Comparison of ENCODE assay signal across 9 mouse cellular contexts in the genomic region with DNA sequence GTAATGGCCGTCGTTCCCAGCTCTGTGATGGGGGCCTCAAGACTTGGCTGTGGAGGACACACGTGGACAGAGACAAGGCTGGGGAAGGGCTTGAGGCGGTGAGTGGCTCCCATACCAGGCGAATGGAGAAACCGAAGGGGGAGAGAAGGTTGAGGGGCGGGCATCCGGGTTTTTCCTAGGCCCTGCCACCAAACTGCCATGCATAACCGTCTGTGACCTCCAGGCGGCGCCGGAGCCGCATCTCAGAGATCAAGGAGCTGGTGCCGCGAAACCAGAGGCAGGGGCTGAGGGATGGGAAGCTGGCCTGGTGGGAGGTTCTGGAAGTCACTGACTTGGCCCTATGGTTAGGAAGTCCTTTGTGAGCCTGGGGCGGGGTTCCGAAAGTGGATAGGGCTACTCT. TPM values are rescaled to one million over a fixed set of nuclear protein-coding genes. Genes with fewer than 3 reads are reported as not detected.
DNase-seq lines count a peak whose midpoint lies in the region; ATAC-seq and TF ChIP-seq lines count a peak whose summit lies in the region.
"Had no signal": no experiment of that assay in that cellular context is flagged by ENCODE, and none has a peak within 500 bp of the region (broad histone marks: within the 10 kb centered on the region; RNA-seq: fewer than 3 reads in every experiment).

No protein-coding gene starts in this region.

- no peaks in the 10 kb centered on the region for H3K9me3 ChIP-seq in forebrain, embryonic 13.5 days (replicated peaks)
- no peaks in the 10 kb centered on the region for H3K9me3 ChIP-seq in heart, postnatal 0 days (replicated peaks; ENCODE audit: control insufficient read depth, low read length)
- H3K9me3 ChIP-seq in liver, postnatal 0 days (ENCODE audit: low read length): no peaks in the 10 kb centered on the region
- no peaks in the 10 kb centered on the region for H3K9me3 ChIP-seq in neural tube, embryonic 14.5 days (ENCODE audit: control insufficient read depth, low read length)

- peak; percentile 93 for DNase-seq in ES-CJ7 (ENCODE audit: low read depth, low spot score)
- peak; percentile 27 for DNase-seq in c-Kit-positive CD71-positive TER-119-negative erythroid progenitor cells, embryonic 14.5 days (ENCODE audit: low read depth)
- peak; percentile 65 for DNase-seq in heart, postnatal 0 days (ENCODE audit: low spot score)
- peak; percentile 75 to 82 for DNase-seq in kidney, postnatal 25 days
- DNase-seq in liver, postnatal 0 days: peak; percentile 76
- DNase-seq in thymus, adult 18-20 months: peak; percentile 29 to 36

- peaks cover 17% of the 10 kb centered on the region for H3K27me3 ChIP-seq in forebrain, embryonic 13.5 days
- peaks cover 20% of the 10 kb centered on the region for H3K27me3 ChIP-seq in heart, postnatal 0 days (ENCODE audit: control insufficient read depth, insufficient read depth, low read length)
- peaks cover 8% of the 10 kb centered on the region; the same call in 1 of the 2 replicates for H3K27me3 ChIP-seq in liver, postnatal 0 days (ENCODE audit: insufficient read depth, low read length)
- no peaks in the 10 kb centered on the region for H3K27me3 ChIP-seq in neural tube, embryonic 14.5 days (ENCODE audit: control insufficient read depth, insufficient read depth, low read length)

- ATAC-seq in forebrain, embryonic 13.5 days: peak; percentile 79
- ATAC-seq in heart, postnatal 0 days (ENCODE audit: insufficient read depth, low read depth): peak; percentile 49; the same call in 1 of the 2 replicates
- ATAC-seq in liver, postnatal 0 days: 0 out of 2 replicates have a peak, but pooled peaks have one; percentile 12
- ATAC-seq in neural tube, embryonic 14.5 days (ENCODE audit: low read depth): peak; percentile 74; the same call in 1 of the 2 replicates

- TF ChIP-seq EP300 in heart, postnatal 0 days (IDR thresholded peaks at IDR 0.05; ENCODE audit: low read depth): no peak
- no peak for TF ChIP-seq EP300 in liver, postnatal 0 days (IDR thresholded peaks at IDR 0.05; ENCODE audit: low read depth)

- peak overlapping the region; percentile 33 for H3K4me2 ChIP-seq in forebrain, embryonic 13.5 days
- no peak overlapping the region for H3K4me2 ChIP-seq in heart, postnatal 0 days (ENCODE audit: low read depth, low read length)
- no peak overlapping the region for H3K4me2 ChIP-seq in liver, postnatal 0 days (ENCODE audit: low read depth, low read length)
- H3K4me2 ChIP-seq in neural tube, embryonic 14.5 days (ENCODE audit: low read depth, low read length): no peak overlapping the region

- peak; percentile 84 for TF ChIP-seq CTCF in heart, postnatal 0 days (IDR thresholded peaks at IDR 0.05; ENCODE audit: low read depth)
- TF ChIP-seq CTCF in liver, postnatal 0 days (IDR thresholded peaks at IDR 0.05; ENCODE audit: low read depth): peak; percentile 91

- H3K27ac ChIP-seq in forebrain, embryonic 13.5 days: no peak overlapping the region
- no peak overlapping the region for H3K27ac ChIP-seq in heart, postnatal 0 days (ENCODE audit: low read depth)
- no peak overlapping the region for H3K27ac ChIP-seq in liver, postnatal 0 days (ENCODE audit: low read depth)
- no peak overlapping the region for H3K27ac ChIP-seq in neural tube, embryonic 14.5 days (ENCODE audit: low read depth, low read length)

- WGBS in forebrain, embryonic 13.5 days: 2% methylated on average over 17 of the region's 17 CpGs
- 6% methylated on average over 17 of the region's 17 CpGs for WGBS in heart, postnatal 0 days
- WGBS in liver, postnatal 0 days (ENCODE audit: insufficient replicate concordance): 9% methylated on average over 17 of the region's 17 CpGs
- WGBS in neural tube, embryonic 14.5 days: 2% methylated on average over 17 of the region's 17 CpGs

- peak overlapping the region; percentile 50; the same call in 1 of the 2 replicates for H3K9ac ChIP-seq in forebrain, embryonic 13.5 days
- no peak overlapping the region for H3K9ac ChIP-seq in heart, postnatal 0 days (replicated peaks; ENCODE audit: low read depth, low read length)
- H3K9ac ChIP-seq in liver, postnatal 0 days (replicated peaks): no peak overlapping the region
- H3K9ac ChIP-seq in neural tube, embryonic 14.5 days (replicated peaks; ENCODE audit: low read depth, low read length): 0 out of 2 replicates have a peak overlapping the region, but pooled peaks have one; percentile 34

- H3K4me1 ChIP-seq in forebrain, embryonic 13.5 days: peaks cover 12% of the 10 kb centered on the region; the same call in 1 of the 2 replicates
- no peaks in the 10 kb centered on the region for H3K4me1 ChIP-seq in heart, postnatal 0 days (ENCODE audit: control insufficient read depth, insufficient read depth)
- no peaks in the 10 kb centered on the region for H3K4me1 ChIP-seq in liver, postnatal 0 days (ENCODE audit: insufficient read depth)
- 0 out of 2 replicates have a peak, but pooled peaks cover 6% of the 10 kb centered on the region for H3K4me1 ChIP-seq in neural tube, embryonic 14.5 days (ENCODE audit: control insufficient read depth, insufficient read depth, low read length)

- no peaks in the 10 kb centered on the region for H3K36me3 ChIP-seq in forebrain, embryonic 13.5 days (ENCODE audit: poor library complexity, severe bottlenecking)
- H3K36me3 ChIP-seq in heart, postnatal 0 days (replicated peaks; ENCODE audit: control insufficient read depth, insufficient read depth, low read length): no peaks in the 10 kb centered on the region
- H3K36me3 ChIP-seq in liver, postnatal 0 days (replicated peaks; ENCODE audit: insufficient read depth, low read length): no peaks in the 10 kb centered on the region
- H3K36me3 ChIP-seq in neural tube, embryonic 14.5 days (ENCODE audit: control insufficient read depth, insufficient read depth, low read length): no peaks in the 10 kb centered on the region

- no peak overlapping the region for H3K4me3 ChIP-seq in forebrain, embryonic 13.5 days
- H3K4me3 ChIP-seq in heart, postnatal 0 days (ENCODE audit: low read depth, low read length): no peak overlapping the region
- no peak overlapping the region for H3K4me3 ChIP-seq in liver, postnatal 0 days (ENCODE audit: low read depth, low read length)
- H3K4me3 ChIP-seq in neural tube, embryonic 14.5 days (ENCODE audit: low read depth, low read length): no peak overlapping the region

RNA-seq across cellular contexts. Expression of a gene that starts 34.2 kb away (rescaled TPM):
- polyA plus RNA-seq in forebrain, embryonic 13.5 days (2015; fragmentation: Nextera tagmentation; extraction: Ambion mirVana): 0.25 and 0.28 TPM in 2 replicates
- total RNA-seq in heart, postnatal 0 days (2014; rRNA removed; ENCODE audit: low replicate concordance): 0.42 and 0.73 TPM in 2 replicates
- polyA plus RNA-seq in heart, postnatal 0 days (2015; fragmentation: Nextera tagmentation; extraction: Ambion mirVana): not detected in 2 replicates
- polyA plus RNA-seq in liver, postnatal 0 days (2015; fragmentation: Nextera tagmentation; extraction: Ambion mirVana): not detected in 2 replicates
- polyA plus RNA-seq in neural tube, embryonic 14.5 days (2014; fragmentation: Nextera tagmentation; extraction: Ambion mirVana): 0.91 and 1.4 TPM in 2 replicates
- polyA plus RNA-seq: liver, embryonic 16.5 days had no signal

RNA-seq across cellular contexts. Expression of a gene that starts 44.3 kb away (rescaled TPM):
- not detected in 2 replicates for polyA plus RNA-seq in forebrain, embryonic 13.5 days (2015; fragmentation: Nextera tagmentation; extraction: Ambion mirVana)
- not detected in 2 replicates for total RNA-seq in heart, postnatal 0 days (2014; rRNA removed; ENCODE audit: low replicate concordance)
- not detected in 2 replicates for polyA plus RNA-seq in heart, postnatal 0 days (2015; fragmentation: Nextera tagmentation; extraction: Ambion mirVana)
- polyA plus RNA-seq in liver, postnatal 0 days (2015; fragmentation: Nextera tagmentation; extraction: Ambion mirVana): not detected in 2 replicates
- polyA plus RNA-seq in neural tube, embryonic 14.5 days (2014; fragmentation: Nextera tagmentation; extraction: Ambion mirVana): not detected in 2 replicates
- polyA plus RNA-seq: liver, embryonic 16.5 days had no signal

Comparison
In these comparisons a context has a peak if more than half of its experiments do, and no peak if none do; other contexts are left out.
1. DNase-seq: peak in every context shown above with its lines; median percentile 93 in ES-CJ7; 78 in kidney, postnatal 25 days; 76 in liver, postnatal 0 days; 65 in heart, postnatal 0 days; 32 in thymus, adult 18-20 months; 27 in c-Kit-positive CD71-positive TER-119-negative erythroid progenitor cells, embryonic 14.5 days.
2. ATAC-seq: peak in every context shown above with its lines; median percentile 79 in forebrain, embryonic 13.5 days; 74 in neural tube, embryonic 14.5 days; 49 in heart, postnatal 0 days; 12 in liver, postnatal 0 days.
3. H3K9ac ChIP-seq: peak in forebrain, embryonic 13.5 days (single experiment) and neural tube, embryonic 14.5 days (single experiment); none in heart, postnatal 0 days (single experiment) and liver, postnatal 0 days (single experiment).